14 mouse cellular contexts compared by ENCODE assay signal in the genomic region with DNA sequence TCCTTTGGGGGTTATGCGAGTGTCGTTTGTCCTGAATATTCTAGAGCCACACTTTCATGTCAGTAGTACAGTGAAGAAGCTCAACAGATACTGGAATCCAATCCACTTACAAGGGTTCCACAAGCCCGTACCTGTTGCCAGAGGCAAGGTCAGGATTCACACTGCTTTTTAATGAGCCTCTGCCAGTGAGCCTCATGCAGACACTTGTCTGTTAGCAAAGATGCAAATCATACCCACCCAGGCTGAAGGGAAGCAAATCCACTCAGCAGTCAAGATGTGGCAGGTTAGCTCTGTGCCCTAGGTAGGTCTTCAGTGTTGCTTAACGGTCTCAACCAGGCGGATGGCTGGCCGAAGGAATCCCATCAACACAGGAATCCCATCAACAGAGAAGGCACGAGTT.
DNase-seq lines count a peak whose midpoint lies in the region; ATAC-seq lines count a peak whose summit lies in the region.
"Had no signal": no experiment of that assay in that cellular context is flagged by ENCODE, and none has a peak within 500 bp of the region (broad histone marks: within the 10 kb centered on the region; RNA-seq: fewer than 3 reads in every experiment).

No protein-coding gene starts in this region.

- H3K4me3 ChIP-seq in embryonic facial prominence, embryonic 13.5 days: no peak overlapping the region
- H3K4me3 ChIP-seq in embryonic facial prominence, embryonic 10.5 days: no peak overlapping the region
- H3K4me3 ChIP-seq in hindbrain, embryonic 13.5 days: no peak overlapping the region
- H3K4me3 ChIP-seq in hindbrain, embryonic 12.5 days: no peak overlapping the region
- H3K4me3 ChIP-seq in neural tube, embryonic 12.5 days: no peak overlapping the region
- H3K4me3 ChIP-seq: erythroblast, embryonic 14.5 days; intestine, embryonic 15.5 days; liver, embryonic 12.5 days had no signal

- 62% methylated on average over 7 of the region's 7 CpGs for WGBS in embryonic facial prominence, embryonic 13.5 days
- WGBS in embryonic facial prominence, embryonic 10.5 days: 83% methylated on average over 7 of the region's 7 CpGs
- 74% methylated on average over 7 of the region's 7 CpGs for WGBS in hindbrain, embryonic 13.5 days
- WGBS in hindbrain, embryonic 12.5 days: 79% methylated on average over 7 of the region's 7 CpGs
- whole genome bisulfite sequencing in neural tube, embryonic 12.5 days: 78% methylated on average over 7 of the region's 7 CpGs

- no peak overlapping the region for H3K27ac ChIP-seq in embryonic facial prominence, embryonic 13.5 days
- no peak overlapping the region for H3K27ac ChIP-seq in embryonic facial prominence, embryonic 10.5 days (replicated peaks)
- H3K27ac ChIP-seq in hindbrain, embryonic 13.5 days: 0 out of 2 replicates have a peak overlapping the region, but pooled peaks have one; percentile 69
- H3K27ac ChIP-seq in hindbrain, embryonic 12.5 days: no peak overlapping the region
- no peak overlapping the region; the same call in 1 of the 2 replicates for H3K27ac ChIP-seq in neural tube, embryonic 12.5 days
- H3K27ac ChIP-seq: liver, embryonic 12.5 days had no signal

- H3K4me1 ChIP-seq in embryonic facial prominence, embryonic 13.5 days: peaks cover 66% of the 10 kb centered on the region
- H3K4me1 ChIP-seq in embryonic facial prominence, embryonic 10.5 days: peaks cover 41% of the 10 kb centered on the region
- peaks cover 59% of the 10 kb centered on the region for H3K4me1 ChIP-seq in hindbrain, embryonic 13.5 days (replicated peaks)
- H3K4me1 ChIP-seq in hindbrain, embryonic 12.5 days: peaks cover 35% of the 10 kb centered on the region
- H3K4me1 ChIP-seq in neural tube, embryonic 12.5 days: peaks cover 28% of the 10 kb centered on the region

- H3K4me2 ChIP-seq in embryonic facial prominence, embryonic 13.5 days: peak overlapping the region; percentile 28; the same call in 1 of the 2 replicates
- no peak overlapping the region for H3K4me2 ChIP-seq in hindbrain, embryonic 13.5 days
- H3K4me2 ChIP-seq in hindbrain, embryonic 12.5 days (replicated peaks): no peak overlapping the region
- 0 out of 2 replicates have a peak overlapping the region, but pooled peaks have one; percentile 12 for H3K4me2 ChIP-seq in neural tube, embryonic 12.5 days (replicated peaks)
- H3K4me2 ChIP-seq: liver, embryonic 12.5 days had no signal

- no peaks in the 10 kb centered on the region for H3K36me3 ChIP-seq in embryonic facial prominence, embryonic 13.5 days
- no peaks in the 10 kb centered on the region for H3K36me3 ChIP-seq in embryonic facial prominence, embryonic 10.5 days (replicated peaks)
- no peaks in the 10 kb centered on the region for H3K36me3 ChIP-seq in hindbrain, embryonic 13.5 days
- H3K36me3 ChIP-seq in hindbrain, embryonic 12.5 days: no peaks in the 10 kb centered on the region
- no peaks in the 10 kb centered on the region for H3K36me3 ChIP-seq in neural tube, embryonic 12.5 days
- H3K36me3 ChIP-seq: intestine, embryonic 15.5 days; liver, embryonic 12.5 days had no signal

- ATAC-seq in embryonic facial prominence, embryonic 13.5 days (ENCODE audit: insufficient number of reproducible peaks, insufficient read depth, low FRiP score, low TSS enrichment, low read depth): no peak
- no peak for ATAC-seq in hindbrain, embryonic 13.5 days (ENCODE audit: low FRiP score)
- ATAC-seq in hindbrain, embryonic 12.5 days (ENCODE audit: low FRiP score): no peak
- ATAC-seq in neural tube, embryonic 12.5 days (ENCODE audit: low FRiP score, low read depth): no peak
- ATAC-seq: CD4-positive, CD25-positive, alpha-beta regulatory T cell, adult 4 months; liver, embryonic 12.5 days had no signal

- no peaks in the 10 kb centered on the region for H3K9me3 ChIP-seq in embryonic facial prominence, embryonic 13.5 days
- no peaks in the 10 kb centered on the region for H3K9me3 ChIP-seq in embryonic facial prominence, embryonic 10.5 days
- H3K9me3 ChIP-seq in hindbrain, embryonic 13.5 days: no peaks in the 10 kb centered on the region
- no peaks in the 10 kb centered on the region for H3K9me3 ChIP-seq in hindbrain, embryonic 12.5 days (replicated peaks)
- H3K9me3 ChIP-seq in neural tube, embryonic 12.5 days: no peaks in the 10 kb centered on the region
- H3K9me3 ChIP-seq: intestine, embryonic 15.5 days; liver, embryonic 12.5 days had no signal

- no peak for DNase-seq in embryonic facial prominence, embryonic 10.5 days (ENCODE audit: low spot score)
- no peak for DNase-seq in neural tube, embryonic 10.5 days (ENCODE audit: extremely low spot score, low spot score)
- no peak for DNase-seq in thymus, postnatal 14 days
- no peak for DNase-seq in right cerebral cortex, postnatal 4 days
- DNase-seq: thymus, adult 18-20 months had no signal

- no peaks in the 10 kb centered on the region for H3K27me3 ChIP-seq in embryonic facial prominence, embryonic 13.5 days
- H3K27me3 ChIP-seq in embryonic facial prominence, embryonic 10.5 days (replicated peaks; ENCODE audit: low read depth, poor library complexity, severe bottlenecking): no peaks in the 10 kb centered on the region
- H3K27me3 ChIP-seq in hindbrain, embryonic 13.5 days: no peaks in the 10 kb centered on the region
- H3K27me3 ChIP-seq in hindbrain, embryonic 12.5 days: no peaks in the 10 kb centered on the region
- H3K27me3 ChIP-seq in neural tube, embryonic 12.5 days (replicated peaks): no peaks in the 10 kb centered on the region
- H3K27me3 ChIP-seq: intestine, embryonic 15.5 days; liver, embryonic 12.5 days had no signal

- no peak overlapping the region for H3K9ac ChIP-seq in embryonic facial prominence, embryonic 13.5 days
- H3K9ac ChIP-seq in hindbrain, embryonic 13.5 days: no peak overlapping the region
- H3K9ac ChIP-seq in hindbrain, embryonic 12.5 days: no peak overlapping the region
- H3K9ac ChIP-seq in neural tube, embryonic 12.5 days: no peak overlapping the region
- H3K9ac ChIP-seq: liver, embryonic 12.5 days; lung, embryonic 14.5 days had no signal

Comparison
In these comparisons a context has a peak if more than half of its experiments do, and no peak if none do; other contexts are left out.
1. H3K4me2 ChIP-seq: peak in embryonic facial prominence, embryonic 13.5 days (single experiment) and neural tube, embryonic 12.5 days (single experiment); none in hindbrain, embryonic 13.5 days (single experiment) and hindbrain, embryonic 12.5 days (single experiment).